Mouse (Mus musculus): ENCODE results near the gene Pla2g2e.

DNA sequence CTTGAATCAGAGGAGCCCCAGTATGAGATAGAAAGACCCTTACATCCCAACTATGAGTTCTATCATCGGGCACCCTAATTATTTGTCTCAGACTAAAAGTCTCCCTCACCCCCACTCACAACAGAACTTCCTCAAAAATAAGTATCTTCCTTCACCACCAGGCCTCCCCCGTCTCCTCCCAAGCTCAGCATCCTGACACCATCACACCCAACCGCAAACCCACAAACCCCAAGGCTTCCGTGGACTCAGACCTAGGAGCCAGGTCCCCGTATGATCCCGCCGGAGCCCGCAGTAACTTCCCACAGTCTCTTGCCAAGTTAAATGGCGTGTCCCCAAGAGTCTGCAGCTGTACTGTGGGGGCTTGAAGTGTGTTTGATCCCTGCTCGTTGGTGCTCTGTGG, 20.2 kb upstream of the Pla2g2e start:
- TF ChIP-seq GATA1 (IDR thresholded peaks at IDR 0.05; ENCODE audit: low read length) (no peak), TAL1 (IDR thresholded peaks at IDR 0.05; ENCODE audit: low read length) (no peak)
